Mouse (Mus musculus): ENCODE measurements around the gene Zfp513. TPM values are rescaled to one million over a fixed set of nuclear protein-coding genes. Genes with fewer than 3 reads are reported as not detected.
"Not testable (repeated sequence)": the region's sequence is repeated elsewhere in the genome, so short reads cannot be mapped to it uniquely, and the experiment has no call there.

The Zfp513 gene
- polyA plus RNA-seq, 1 experiment from 2014 or later: 6.6 TPM

GRCm38 (mm10) chr5:31219911-31220447, 17.9 kb upstream of the Zfp513 start:
- peak; percentile 45 for ATAC-seq
- DNase-seq (ENCODE audit: low spot score): peak; percentile 63
- WGBS: 0% methylated on average over 39 of the region's 40 CpGs

GRCm38 (mm10) chr5:31219474-31219873, 17.4 kb upstream of the Zfp513 start:
- Histone ChIP-seq H3K36me3 (ENCODE audit: insufficient read depth, low read length) (no peaks in the 10 kb centered on the region), H3K4me3 (ENCODE audit: low read depth, low read length) (peak overlapping the region; percentile 76), H3K4me2 (replicated peaks; ENCODE audit: low read depth, low read length) (peak overlapping the region; percentile 96), H3K27ac (ENCODE audit: low read length) (peak overlapping the region; percentile 86), H3K27me3 (replicated peaks; ENCODE audit: insufficient read depth, low read length) (no peaks in the 10 kb centered on the region), H3K4me1 (ENCODE audit: insufficient read depth, low read depth, low read length) (no peaks in the 10 kb centered on the region; the same call in 1 of the 2 replicates), H3K9ac (replicated peaks; ENCODE audit: low read depth) (peak overlapping the region; percentile 61; the same call in 1 of the 2 replicates), H3K9me3 (ENCODE audit: low read length) (no peaks in the 10 kb centered on the region)
- no peak for DNase-seq (ENCODE audit: low spot score)
- WGBS: under 1% methylated on average over 11 of the region's 11 CpGs
- no peak for ATAC-seq
- TF ChIP-seq CTCF (IDR thresholded peaks at IDR 0.05) (no peak), EP300 (IDR thresholded peaks at IDR 0.05) (no peak)

More at GRCm38 (mm10) chr5:31219911-31220447, 17.9 kb upstream of the Zfp513 start:
- H3K4me2 ChIP-seq (replicated peaks; ENCODE audit: low read depth, low read length): peak overlapping the region; percentile 96
- no peaks in the 10 kb centered on the region for H3K36me3 ChIP-seq (ENCODE audit: insufficient read depth, low read length)
- TF ChIP-seq EP300 (IDR thresholded peaks at IDR 0.05) (no peak), CTCF (IDR thresholded peaks at IDR 0.05) (peak; percentile 33)
- H3K27me3 ChIP-seq (replicated peaks; ENCODE audit: insufficient read depth, low read length): no peaks in the 10 kb centered on the region
- H3K9me3 ChIP-seq (ENCODE audit: low read length): no peaks in the 10 kb centered on the region
- peak overlapping the region; percentile 61 for H3K9ac ChIP-seq (replicated peaks; ENCODE audit: low read depth)
- no peaks in the 10 kb centered on the region; the same call in 1 of the 2 replicates for H3K4me1 ChIP-seq (ENCODE audit: insufficient read depth, low read depth, low read length)
- peak overlapping the region; percentile 76 for H3K4me3 ChIP-seq (ENCODE audit: low read depth, low read length)
- H3K27ac ChIP-seq (ENCODE audit: low read length): peak overlapping the region; percentile 86

- WGBS: 2% methylated on average over 2 of the region's 2 CpGs
- no peak for TF ChIP-seq EP300 (IDR thresholded peaks at IDR 0.05)
- TF ChIP-seq CTCF (IDR thresholded peaks at IDR 0.05): peak; percentile 56
- DNase-seq (ENCODE audit: low spot score) (peak; percentile 66), ATAC-seq (no peak)
- Histone ChIP-seq H3K36me3 (ENCODE audit: insufficient read depth, low read length) (no peaks in the 10 kb centered on the region), H3K4me1 (ENCODE audit: insufficient read depth, low read depth, low read length) (no peaks in the 10 kb centered on the region; the same call in 1 of the 2 replicates), H3K9ac (replicated peaks; ENCODE audit: low read depth) (no peak overlapping the region), H3K4me3 (ENCODE audit: low read depth, low read length) (peak overlapping the region; percentile 76), H3K27ac (ENCODE audit: low read length) (0 out of 2 replicates have a peak overlapping the region, but pooled peaks have one; percentile 2), H3K27me3 (replicated peaks; ENCODE audit: insufficient read depth, low read length) (no peaks in the 10 kb centered on the region), H3K9me3 (ENCODE audit: low read length) (no peaks in the 10 kb centered on the region), H3K4me2 (replicated peaks; ENCODE audit: low read depth, low read length) (peak overlapping the region; percentile 96)
These were observed 17.0 kb upstream of the Zfp513 start for GRCm38 (mm10) chr5:31219070-31219469.

GRCm38 (mm10) chr5:31218294-31218693, 16.2 kb upstream of the Zfp513 start:
- DNase-seq (ENCODE audit: low spot score): no peak
- H3K27me3 ChIP-seq (replicated peaks; ENCODE audit: insufficient read depth, low read length): no peaks in the 10 kb centered on the region
- no peak overlapping the region for H3K9ac ChIP-seq (replicated peaks; ENCODE audit: low read depth)
- WGBS: 26% methylated on average over 5 of the region's 7 CpGs
- no peaks in the 10 kb centered on the region for H3K36me3 ChIP-seq (ENCODE audit: insufficient read depth, low read length)
- TF ChIP-seq CTCF (IDR thresholded peaks at IDR 0.05) (peak; percentile 17), EP300 (IDR thresholded peaks at IDR 0.05) (no peak)
- no peak overlapping the region for H3K4me2 ChIP-seq (replicated peaks; ENCODE audit: low read depth, low read length)
- ATAC-seq: no peak
- H3K27ac ChIP-seq (ENCODE audit: low read length): peak overlapping the region; percentile 26; the same call in 1 of the 2 replicates
- no peaks in the 10 kb centered on the region for H3K9me3 ChIP-seq (ENCODE audit: low read length)
- H3K4me1 ChIP-seq (ENCODE audit: insufficient read depth, low read depth, low read length): no peaks in the 10 kb centered on the region; the same call in 1 of the 2 replicates
- H3K4me3 ChIP-seq (ENCODE audit: low read depth, low read length): no peak overlapping the region

GRCm38 (mm10) chr5:31216554-31216953, 14.5 kb upstream of the Zfp513 start:
- H3K9me3 ChIP-seq (ENCODE audit: low read length); H3K27ac ChIP-seq (ENCODE audit: low read length); H3K9ac ChIP-seq (replicated peaks; ENCODE audit: low read depth); DNase-seq (ENCODE audit: low spot score); ATAC-seq; H3K4me3 ChIP-seq (ENCODE audit: low read depth, low read length); H3K27me3 ChIP-seq (replicated peaks; ENCODE audit: insufficient read depth, low read length); H3K4me2 ChIP-seq (replicated peaks; ENCODE audit: low read depth, low read length); H3K4me1 ChIP-seq (ENCODE audit: insufficient read depth, low read depth, low read length); H3K36me3 ChIP-seq (ENCODE audit: insufficient read depth, low read length): not testable (repeated sequence)
- WGBS: 85% methylated on average over 6 of the region's 6 CpGs

- Histone ChIP-seq H3K9ac (replicated peaks; ENCODE audit: low read depth) (no peak overlapping the region), H3K4me3 (ENCODE audit: low read depth, low read length) (no peak overlapping the region), H3K9me3 (ENCODE audit: low read length) (no peaks in the 10 kb centered on the region), H3K27ac (ENCODE audit: low read length) (no peak overlapping the region), H3K4me1 (ENCODE audit: insufficient read depth, low read depth, low read length) (peaks cover 12% of the 10 kb centered on the region; the same call in 1 of the 2 replicates), H3K36me3 (ENCODE audit: insufficient read depth, low read length) (peaks cover 32% of the 10 kb centered on the region; the same call in 1 of the 2 replicates), H3K4me2 (replicated peaks; ENCODE audit: low read depth, low read length) (no peak overlapping the region), H3K27me3 (replicated peaks; ENCODE audit: insufficient read depth, low read length) (no peaks in the 10 kb centered on the region)
- WGBS: 94% methylated on average over 6 of the region's 6 CpGs
- TF ChIP-seq EP300 (IDR thresholded peaks at IDR 0.05) (no peak), CTCF (IDR thresholded peaks at IDR 0.05) (no peak)
- ATAC-seq (no peak), DNase-seq (ENCODE audit: low spot score) (no peak)
These were observed 2.3 kb upstream of the Zfp513 start for GRCm38 (mm10) chr5:31204421-31204820.
